Mouse (Mus musculus): ENCODE measurements around the gene Vmn1r200. TPM values are rescaled to one million over a fixed set of nuclear protein-coding genes. Genes with fewer than 3 reads are reported as not detected.

Vmn1r200 gene
- not detected for total RNA-seq (2021)
- long read RNA-seq, experiment 1, result 0 reads
- long read RNA-seq, experiment 2, result 0 reads

GRCm38 (mm10) chr13:22390073-22390472 lies at the start of gene Vmn1r200:
TSS of gene Vmn1r200 (plus strand) at chr13:22390373.
- no peak for DNase-seq (ENCODE audit: low spot score in 2 of 2)

- no peak for DNase-seq (ENCODE audit: low spot score in 2 of 2)
Observed at GRCm38 (mm10) chr13:22350064-22350463, 40.1 kb upstream of the Vmn1r200 start, which contains the start of gene Vmn1r198. TSS of gene Vmn1r198 (plus strand) at chr13:22350364.

GRCm38 (mm10) chr13:22350813-22351212 lies 39.4 kb upstream of the Vmn1r200 start:
- no peak for DNase-seq (ENCODE audit: low spot score in 2 of 2)

- no peak for DNase-seq (ENCODE audit: low spot score in 2 of 2)
Observed at GRCm38 (mm10) chr13:22379518-22379917, 10.7 kb upstream of the Vmn1r200 start, which contains the start of gene Vmn1r199. TSS of gene Vmn1r199 (plus strand) at chr13:22379818.

- DNase-seq (ENCODE audit: low spot score in 2 of 2), result peak; percentile 23 to 70
Observed at GRCm38 (mm10) chr13:22381128-22381527, 9.0 kb upstream of the Vmn1r200 start.

GRCm38 (mm10) chr13:22383401-22383800 lies 6.8 kb upstream of the Vmn1r200 start:
- DNase-seq (ENCODE audit: low spot score in 2 of 2), result no peak

GRCm38 (mm10) chr13:22387050-22387449 lies 3.1 kb upstream of the Vmn1r200 start:
- no peak for DNase-seq (ENCODE audit: low spot score in 2 of 2)

GRCm38 (mm10) chr13:22402978-22403377 lies 12.8 kb downstream of the Vmn1r200 start:
- DNase-seq (ENCODE audit: low spot score in 2 of 2), result peak in 1 of 2 experiments; percentile 47

Other genes with a start within 250 kb of the Vmn1r200 start
- gene Vmn1r191, start 206.4 kb upstream of the Vmn1r200 start, total RNA-seq (2021), result not detected
- not detected for gene Vmn1r192, start 199.2 kb upstream of the Vmn1r200 start, total RNA-seq (2021)
- not detected for gene Vmn1r193, start 167.2 kb upstream of the Vmn1r200 start, total RNA-seq (2021)
- gene Vmn1r194, start 146.2 kb upstream of the Vmn1r200 start, total RNA-seq (2021), result not detected
- not detected for gene Vmn1r195, start 119.9 kb upstream of the Vmn1r200 start, total RNA-seq (2021)
- gene Vmn1r196, start 100.5 kb upstream of the Vmn1r200 start, total RNA-seq (2021), result not detected
- not detected for gene Vmn1r197, start 65.8 kb upstream of the Vmn1r200 start, total RNA-seq (2021)
- gene Vmn1r198, start 40.0 kb upstream of the Vmn1r200 start, total RNA-seq (2021), result not detected
- gene Vmn1r199, start 10.6 kb upstream of the Vmn1r200 start, total RNA-seq (2021), result not detected
- not detected for gene Vmn1r201, start 81.5 kb downstream of the Vmn1r200 start, total RNA-seq (2021)
- gene Vmn1r202, start 115.0 kb downstream of the Vmn1r200 start, total RNA-seq (2021), result under 1 TPM in 1 of 2 experiments, not detected in 1; 0.07 TPM
- gene Vmn1r203, start 127.7 kb downstream of the Vmn1r200 start, total RNA-seq (2021), result not detected
- gene Vmn1r204, start 162.8 kb downstream of the Vmn1r200 start, total RNA-seq (2021), result not detected
- not detected for gene Vmn1r205, start 202.6 kb downstream of the Vmn1r200 start, total RNA-seq (2021)
- not detected for gene Vmn1r206, start 233.9 kb downstream of the Vmn1r200 start, total RNA-seq (2021)